Mouse (Mus musculus) embryo, embryonic 9.5 days (tissue): ENCODE measurements around the gene Krtap4-1.
"Not testable (repeated sequence)": the region's sequence is repeated elsewhere in the genome, so short reads cannot be mapped to it uniquely, and the experiment has no call there.

Experiments used
- DNase-seq: peaks from one replicate; pipeline ENCODE4 v3.0.0-alpha.2; 2017; ENCODE audit errors: extremely low spot score

The Krtap4-1 gene

GRCm38 (mm10) chr11:99628138-99628537, at the start of gene Krtap4-1:
TSS of gene Krtap4-1 (minus strand) at chr11:99628238.
- no peak for DNase-seq

- DNase-seq, result no peak
Observed at GRCm38 (mm10) chr11:99665860-99666259, 37.8 kb upstream of the Krtap4-1 start, which contains the start of gene Krtap4-6. TSS of gene Krtap4-6 (minus strand) at chr11:99665960.

GRCm38 (mm10) chr11:99662802-99663201, 34.8 kb upstream of the Krtap4-1 start:
- DNase-seq, result no peak

- DNase-seq, result no peak
Observed at GRCm38 (mm10) chr11:99659256-99659655, 31.2 kb upstream of the Krtap4-1 start.

GRCm38 (mm10) chr11:99658467-99659010, 30.5 kb upstream of the Krtap4-1 start, which contains the start of gene Gm11563:
TSS of gene Gm11563 (minus strand) at chr11:99658960.
- DNase-seq, result not testable (repeated sequence)

- no peak for DNase-seq
Observed at GRCm38 (mm10) chr11:99657051-99657450, 29.0 kb upstream of the Krtap4-1 start.

- DNase-seq, result no peak
Observed at GRCm38 (mm10) chr11:99650136-99650535, 22.1 kb upstream of the Krtap4-1 start, which contains the start of gene Gm11555. TSS of gene Gm11555 (minus strand) at chr11:99650236.

GRCm38 (mm10) chr11:99646444-99646843, 18.4 kb upstream of the Krtap4-1 start:
- no peak for DNase-seq

GRCm38 (mm10) chr11:99644351-99644750, 16.3 kb upstream of the Krtap4-1 start:
- DNase-seq, result no peak

GRCm38 (mm10) chr11:99643635-99644139, 15.6 kb upstream of the Krtap4-1 start, which contains the start of gene Krtap4-7:
TSS of gene Krtap4-7 (minus strand) at chr11:99644089.
- not testable (repeated sequence) for DNase-seq

- no peak for DNase-seq
Observed at GRCm38 (mm10) chr11:99640926-99641325, 12.9 kb upstream of the Krtap4-1 start.

GRCm38 (mm10) chr11:99637086-99637485, 9.0 kb upstream of the Krtap4-1 start:
- DNase-seq, result no peak

GRCm38 (mm10) chr11:99634653-99635134, 6.7 kb upstream of the Krtap4-1 start, which contains the start of gene Krtap4-2:
TSS of gene Krtap4-2 (minus strand) at chr11:99635084.
- no peak for DNase-seq

GRCm38 (mm10) chr11:99633293-99633692, 5.3 kb upstream of the Krtap4-1 start:
- no peak for DNase-seq

GRCm38 (mm10) chr11:99630890-99631289, 2.9 kb upstream of the Krtap4-1 start:
- no peak for DNase-seq

GRCm38 (mm10) chr11:99620335-99620734, 7.7 kb downstream of the Krtap4-1 start, which contains the start of gene Gm11562:
TSS of gene Gm11562 (minus strand) at chr11:99620435.
- no peak for DNase-seq

- DNase-seq, result no peak
Observed at GRCm38 (mm10) chr11:99614796-99615363, 13.2 kb downstream of the Krtap4-1 start, which contains the start of gene Krtap2-4. TSS of gene Krtap2-4 (minus strand) at chr11:99614846.

- DNase-seq, result not testable (repeated sequence)
Observed at GRCm38 (mm10) chr11:99610089-99610488, 17.9 kb downstream of the Krtap4-1 start, which contains the start of gene Gm11937. TSS of gene Gm11937 (minus strand) at chr11:99610189.

GRCm38 (mm10) chr11:99609126-99609525, 18.9 kb downstream of the Krtap4-1 start:
- no peak for DNase-seq

GRCm38 (mm10) chr11:99603208-99603607, 24.8 kb downstream of the Krtap4-1 start, which contains the start of gene Gm11938:
TSS of gene Gm11938 (minus strand) at chr11:99603308.
- not testable (repeated sequence) for DNase-seq

- DNase-seq, result not testable (repeated sequence)
Observed at GRCm38 (mm10) chr11:99597742-99598141, 30.3 kb downstream of the Krtap4-1 start, which contains the start of gene Krtap9-3. TSS of gene Krtap9-3 (minus strand) at chr11:99598105.

- no peak for DNase-seq
Observed at GRCm38 (mm10) chr11:99590981-99591380, 37.1 kb downstream of the Krtap4-1 start, which contains the start of gene Krtap1-3. TSS of gene Krtap1-3 (minus strand) at chr11:99591339.
